In the genomic region with DNA sequence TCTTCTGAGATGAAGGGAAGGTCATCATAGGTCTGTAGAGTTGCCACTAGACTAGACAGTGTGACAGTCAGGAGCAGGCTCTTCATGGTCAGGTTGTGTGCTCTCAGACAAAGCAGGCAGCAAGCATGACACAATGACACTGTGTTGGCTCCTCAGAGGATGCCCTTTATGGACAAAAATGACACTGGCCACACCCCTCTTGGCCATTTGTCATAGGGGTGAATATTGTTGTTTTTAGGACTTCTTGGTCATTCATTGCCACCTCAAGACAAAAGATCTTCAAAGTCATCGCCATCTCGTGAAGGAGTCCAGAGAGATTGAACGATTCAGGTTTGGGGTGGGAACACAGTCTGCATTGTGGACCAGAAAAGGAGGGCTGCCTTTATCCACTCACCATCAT, we compare ENCODE assay signal across 42 mouse cellular contexts. TPM values are rescaled to one million over a fixed set of nuclear protein-coding genes. Genes with fewer than 3 reads are reported as not detected.
"Had no signal": no experiment of that assay in that cellular context is flagged by ENCODE, and none has a peak within 500 bp of the region (broad histone marks: within the 10 kb centered on the region; RNA-seq: fewer than 3 reads in every experiment).

A gene (minus strand): TSS at position 101 of the 400 bp plus-strand sequence.

- H3K4me3 ChIP-seq: heart, embryonic 10.5 days; heart, embryonic 12.5 days; heart, embryonic 13.5 days; heart, embryonic 15.5 days; hindbrain, embryonic 10.5 days; hindbrain, embryonic 12.5 days; hindbrain, embryonic 13.5 days; hindbrain, embryonic 15.5 days; intestine, embryonic 15.5 days; kidney, embryonic 15.5 days; layer of hippocampus, adult 2 months had no signal

- DNase-seq: heart, postnatal 10 days; heart, postnatal 14 days; heart, postnatal 36 days; heart, postnatal 4 days; kidney, adult 11 months; kidney, adult 18-20 months; kidney, adult 2 months; kidney, adult 8-10 months; kidney, adult 9 months; kidney, postnatal 10 days; kidney, postnatal 14 days; kidney, postnatal 25 days; kidney, postnatal 36 days; kidney, postnatal 4 days; layer of hippocampus, adult 9-11 months; layer of hippocampus, postnatal 36 days had no signal

- H3K36me3 ChIP-seq: heart, embryonic 10.5 days; heart, embryonic 12.5 days; heart, embryonic 13.5 days; heart, embryonic 15.5 days; hindbrain, embryonic 10.5 days; hindbrain, embryonic 12.5 days; hindbrain, embryonic 13.5 days; hindbrain, embryonic 15.5 days; intestine, embryonic 15.5 days; kidney, embryonic 15.5 days had no signal

- H3K4me1 ChIP-seq: heart, embryonic 10.5 days; heart, embryonic 12.5 days; heart, embryonic 13.5 days; heart, embryonic 15.5 days; hindbrain, embryonic 10.5 days; hindbrain, embryonic 12.5 days; hindbrain, embryonic 13.5 days; hindbrain, embryonic 15.5 days; intestine, embryonic 15.5 days; kidney, embryonic 15.5 days had no signal

- H3K27me3 ChIP-seq: heart, embryonic 12.5 days; heart, embryonic 13.5 days; heart, embryonic 15.5 days; hindbrain, embryonic 12.5 days; intestine, embryonic 15.5 days; kidney, embryonic 15.5 days had no signal

- H3K9ac ChIP-seq: heart, embryonic 12.5 days; heart, embryonic 13.5 days; heart, embryonic 15.5 days; hindbrain, embryonic 12.5 days; hindbrain, embryonic 13.5 days; hindbrain, embryonic 14.5 days; hindbrain, embryonic 15.5 days; intestine, embryonic 15.5 days; kidney, embryonic 15.5 days had no signal

- H3K27ac ChIP-seq: heart, embryonic 10.5 days; heart, embryonic 13.5 days; heart, embryonic 15.5 days; hindbrain, embryonic 10.5 days; hindbrain, embryonic 12.5 days; hindbrain, embryonic 13.5 days; hindbrain, embryonic 14.5 days; hindbrain, embryonic 15.5 days; hindbrain, postnatal 0 days; intestine, embryonic 15.5 days; kidney, embryonic 15.5 days; kidney, postnatal 0 days; layer of hippocampus, adult 2 months had no signal

- H3K4me2 ChIP-seq: heart, embryonic 11.5 days; heart, embryonic 12.5 days; heart, embryonic 13.5 days; heart, embryonic 15.5 days; hindbrain, embryonic 12.5 days; hindbrain, embryonic 13.5 days; hindbrain, embryonic 14.5 days; hindbrain, embryonic 15.5 days; intestine, embryonic 15.5 days; kidney, embryonic 15.5 days had no signal

- H3K9me3 ChIP-seq: heart, embryonic 10.5 days; heart, embryonic 12.5 days; heart, embryonic 13.5 days; heart, embryonic 15.5 days; hindbrain, embryonic 10.5 days; hindbrain, embryonic 12.5 days; hindbrain, embryonic 13.5 days; hindbrain, embryonic 15.5 days; intestine, embryonic 15.5 days; kidney, embryonic 15.5 days had no signal

- ATAC-seq: hindbrain, embryonic 16.5 days; hindbrain, postnatal 0 days; inflammation-experienced regulatory T-cells, adult 6 months; intestine, embryonic 15.5 days; intestine, embryonic 16.5 days; intestine, postnatal 0 days had no signal

RNA-seq across cellular contexts. Expression of the gene that starts here (rescaled TPM):
- polyA plus RNA-seq: heart, embryonic 10.5 days; heart, embryonic 11.5 days; heart, embryonic 12.5 days; heart, embryonic 13.5 days; heart, embryonic 14.5 days; heart, embryonic 15.5 days; heart, embryonic 16.5 days; heart, postnatal 0 days; hindbrain, embryonic 10.5 days; hindbrain, embryonic 11.5 days; hindbrain, embryonic 12.5 days; hindbrain, embryonic 13.5 days; hindbrain, embryonic 14.5 days; hindbrain, embryonic 15.5 days; hindbrain, embryonic 16.5 days; hindbrain, postnatal 0 days; intestine, embryonic 14.5 days; intestine, embryonic 15.5 days; intestine, embryonic 16.5 days; intestine, postnatal 0 days; kidney, embryonic 14.5 days; kidney, embryonic 15.5 days; kidney, embryonic 16.5 days; kidney, postnatal 0 days had no signal
